Mouse (Mus musculus): Measurements from ENCODE around the gene Ascl2.

The Ascl2 gene

DNA sequence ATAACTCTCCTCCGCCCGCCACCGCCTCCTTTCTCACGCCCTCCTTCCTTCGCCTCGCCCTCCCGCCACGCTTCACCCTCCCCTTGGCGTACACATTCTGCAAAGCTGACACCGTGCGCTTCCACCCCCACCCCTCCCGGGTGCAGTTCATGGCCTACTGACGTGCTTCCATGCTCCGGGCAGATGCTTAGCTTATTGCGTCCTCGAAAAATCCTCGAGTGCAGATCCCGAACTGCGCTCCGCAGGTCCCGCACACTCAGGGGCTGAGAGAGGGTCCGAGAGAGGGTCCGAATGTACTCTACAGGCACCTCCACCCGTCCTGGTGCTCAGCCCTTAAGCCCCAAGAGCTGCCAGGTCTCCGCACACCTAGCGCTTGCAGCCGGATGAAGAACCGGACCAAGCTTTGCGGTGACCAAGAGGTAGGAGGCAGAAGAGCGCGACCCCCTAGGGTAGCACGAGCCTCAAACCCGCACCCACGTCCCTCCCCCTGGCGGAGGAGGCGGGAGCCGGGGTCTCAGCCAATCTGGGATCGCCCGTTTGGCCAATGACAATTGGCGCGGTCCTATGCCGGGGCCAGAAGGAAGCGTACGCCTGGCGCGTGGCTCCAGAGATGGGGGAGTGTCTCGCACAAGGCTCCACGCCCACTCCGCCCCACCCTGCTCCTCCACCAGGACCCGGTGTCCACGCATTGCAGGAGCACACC lies at the start of gene Ascl2:
Ascl2 (minus strand) TSS at position 456 of the 703 bp plus-strand sequence.
- no peak for DNase-seq

DNA sequence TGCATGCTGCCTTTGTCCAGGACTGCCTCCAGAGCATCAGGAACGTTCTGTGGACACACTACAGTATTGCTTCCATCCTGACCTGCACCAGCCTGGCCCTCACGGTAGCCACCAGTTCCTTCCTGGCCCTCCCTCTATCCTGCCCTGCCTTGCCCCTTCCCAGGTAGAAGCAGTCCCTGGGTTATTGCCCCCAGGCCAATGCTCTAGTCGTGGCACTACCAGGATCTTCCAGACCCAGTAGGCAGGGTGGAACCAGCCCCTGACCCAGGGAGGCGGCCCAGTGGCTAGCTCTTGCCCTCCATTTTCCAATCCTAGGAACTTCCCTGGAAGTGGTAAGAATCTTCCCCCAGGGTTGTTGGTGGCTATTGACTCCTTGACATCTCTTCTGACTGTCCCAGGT lies 48.1 kb upstream of the Ascl2 start:
- DNase-seq: no peak

DNA sequence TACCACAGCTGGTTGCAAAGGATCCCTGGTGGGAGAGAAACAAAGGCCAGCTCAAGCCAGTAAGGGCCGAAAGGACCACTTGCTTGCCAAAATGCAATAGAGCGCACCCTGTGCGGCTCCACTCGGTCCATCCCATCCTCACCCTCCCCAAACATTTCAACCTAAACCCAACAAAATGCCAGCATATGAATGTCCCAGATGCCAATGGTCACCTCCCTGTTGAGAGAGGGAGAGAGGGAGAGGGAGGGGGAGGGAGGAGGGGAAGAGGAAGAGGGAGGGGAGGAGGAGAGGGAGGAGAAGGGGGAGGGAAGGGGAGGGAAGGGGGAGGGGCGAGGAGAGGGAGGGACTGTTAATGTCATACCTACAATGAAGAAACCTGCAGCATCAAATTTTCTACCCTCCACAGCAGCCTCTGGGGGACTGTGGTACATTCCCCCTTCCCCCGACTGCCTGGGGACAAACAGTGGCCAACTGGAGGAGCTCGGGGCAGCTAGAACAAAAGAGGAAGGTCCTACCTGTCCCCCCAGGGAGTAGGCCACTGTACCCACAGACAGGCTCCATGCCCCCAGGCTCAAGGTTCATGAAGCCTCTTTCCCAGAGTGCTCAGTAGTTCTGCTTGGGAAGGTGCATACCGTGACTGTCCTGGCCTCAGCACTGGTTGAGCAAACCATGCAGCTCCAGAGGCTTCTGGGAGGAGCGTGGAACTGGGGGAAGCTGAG lies 47.5 kb upstream of the Ascl2 start:
- DNase-seq: no peak

DNA sequence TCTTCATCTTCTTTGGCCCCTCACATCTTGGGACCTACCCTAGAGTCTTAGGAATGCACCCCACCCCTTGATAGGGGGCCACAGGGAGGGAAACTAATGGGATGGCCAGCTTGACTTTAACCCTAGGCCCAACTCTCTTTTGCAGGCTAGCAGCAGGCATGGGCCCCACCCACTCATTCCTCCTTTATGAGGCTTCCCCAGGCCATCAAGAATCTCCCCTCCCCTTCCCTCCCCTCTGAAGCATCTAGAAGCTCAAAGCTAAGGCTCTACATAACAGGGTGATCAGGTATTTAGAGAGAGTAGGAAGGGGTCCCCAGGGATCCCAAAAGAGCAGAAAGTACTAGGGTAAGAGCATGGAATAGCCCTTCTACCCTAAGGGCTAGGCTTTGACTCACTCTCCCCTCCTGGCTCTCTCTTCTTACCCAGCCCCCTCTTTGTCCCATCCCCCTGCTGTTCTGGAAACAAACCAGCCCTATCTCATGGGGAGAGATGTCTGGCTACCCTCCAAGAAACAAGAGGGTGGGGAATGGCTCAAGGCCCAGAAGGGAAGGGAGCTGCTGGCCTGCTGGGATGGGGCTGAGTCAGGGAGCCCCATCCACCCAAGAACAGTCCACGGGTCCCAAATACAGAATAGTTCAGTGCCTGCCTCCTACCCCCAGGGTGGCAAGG lies 46.8 kb upstream of the Ascl2 start:
- DNase-seq: peak; percentile 27

DNA sequence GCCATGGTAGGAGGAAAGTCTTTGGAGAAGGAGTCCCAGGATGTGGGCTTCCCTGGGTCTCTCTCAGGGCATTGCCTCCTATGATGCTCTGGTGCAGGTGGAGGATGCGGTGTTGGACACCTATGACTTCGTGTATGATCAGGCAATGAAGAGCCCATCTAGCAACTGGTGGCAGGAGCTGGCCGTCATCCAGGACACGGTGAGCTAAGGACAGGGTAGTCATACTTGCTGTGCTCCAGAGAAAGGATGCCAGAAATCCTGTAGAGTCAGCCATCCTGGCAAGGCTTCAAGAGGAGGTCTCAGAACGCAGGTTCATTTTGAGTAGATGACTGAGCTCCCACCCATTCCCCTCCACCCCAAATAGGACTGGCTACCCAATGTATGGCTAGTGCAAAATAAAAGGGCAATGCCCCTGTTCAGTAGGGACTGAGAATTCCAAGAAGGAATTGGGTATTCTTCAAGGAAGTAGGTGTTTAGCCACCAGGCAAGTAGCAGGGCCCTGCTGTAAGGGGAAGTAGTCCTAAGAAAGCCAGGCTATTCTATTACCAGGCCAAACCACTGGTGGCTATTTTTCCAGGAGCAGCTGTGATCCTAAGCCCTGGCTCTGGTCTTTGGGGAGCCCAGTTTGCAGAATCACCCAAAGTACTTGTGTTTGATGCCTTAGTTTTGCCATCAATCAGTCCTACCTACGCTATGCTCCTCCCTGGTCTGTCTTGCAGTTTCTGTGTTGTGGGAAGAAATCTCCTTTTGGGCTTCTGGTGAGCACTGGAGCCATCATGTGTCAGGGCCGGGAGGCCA lies 46.0 kb upstream of the Ascl2 start:
- no peak for DNase-seq

DNA sequence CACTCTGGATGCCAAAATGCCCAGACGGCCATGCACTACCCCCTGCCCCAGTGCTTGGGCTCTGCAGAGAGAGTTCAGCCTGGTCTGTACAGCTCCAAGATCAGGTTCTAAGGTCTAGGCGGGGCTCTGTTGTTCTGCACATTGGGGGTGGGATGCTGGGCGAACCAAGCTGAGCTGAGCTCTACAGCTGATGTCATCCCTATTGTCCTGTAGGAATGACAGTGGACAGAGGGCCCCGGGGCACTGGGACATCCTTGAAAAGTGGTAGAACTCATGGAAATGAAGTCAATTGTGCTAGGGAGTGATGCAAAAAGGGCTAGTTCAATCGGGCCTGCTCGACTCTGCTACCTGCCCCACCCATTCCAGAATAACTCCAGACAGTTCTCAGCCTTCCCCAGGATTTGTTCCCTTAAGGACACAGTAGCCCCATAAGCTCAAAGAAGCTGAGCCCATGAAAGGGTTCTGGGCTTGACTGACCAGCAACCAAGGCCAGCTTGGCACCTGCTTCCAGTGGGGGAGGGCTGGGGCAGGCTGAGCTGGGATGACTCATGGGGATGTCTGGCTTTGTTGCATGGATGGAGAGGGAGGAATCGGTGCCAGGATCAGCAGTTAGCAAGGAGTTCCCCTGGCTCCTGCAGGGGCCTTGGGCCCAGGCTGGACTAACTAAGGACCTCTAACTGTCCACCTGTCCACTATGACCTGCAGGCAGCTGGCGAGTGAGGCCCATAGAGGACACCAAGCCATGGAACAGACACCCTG lies 44.5 kb upstream of the Ascl2 start:
- DNase-seq: peak; percentile 75

DNA sequence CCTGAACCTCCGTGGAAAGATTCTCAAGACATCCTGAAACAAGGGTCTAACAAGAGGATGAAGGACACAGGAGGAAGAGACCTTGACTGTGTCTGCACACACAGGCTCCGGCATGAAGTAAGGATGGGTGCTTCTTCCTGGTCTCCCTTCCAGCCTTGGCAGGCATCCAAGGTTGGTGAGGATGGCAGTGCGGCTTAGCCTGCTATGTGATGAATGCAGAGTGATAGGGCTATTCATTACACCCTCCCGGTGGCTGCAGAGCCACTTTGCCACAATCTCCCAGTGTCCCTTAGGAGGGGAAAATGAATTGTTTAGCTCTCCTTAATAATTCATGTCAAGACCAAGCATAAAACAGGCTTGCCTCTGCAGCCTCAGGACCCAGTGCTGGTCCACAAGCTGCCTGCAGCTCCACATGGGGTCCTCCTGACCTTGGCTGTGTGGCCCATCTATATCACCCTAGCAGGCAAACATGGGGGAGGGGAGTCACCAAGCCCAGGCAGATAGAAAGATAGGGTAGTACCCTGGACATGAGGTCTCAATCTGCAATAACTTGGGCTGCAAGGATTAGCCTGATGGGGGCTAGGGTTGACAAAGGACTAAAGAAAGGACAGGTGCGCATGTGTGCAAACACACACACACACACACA lies 43.3 kb upstream of the Ascl2 start:
- no peak for DNase-seq

DNA sequence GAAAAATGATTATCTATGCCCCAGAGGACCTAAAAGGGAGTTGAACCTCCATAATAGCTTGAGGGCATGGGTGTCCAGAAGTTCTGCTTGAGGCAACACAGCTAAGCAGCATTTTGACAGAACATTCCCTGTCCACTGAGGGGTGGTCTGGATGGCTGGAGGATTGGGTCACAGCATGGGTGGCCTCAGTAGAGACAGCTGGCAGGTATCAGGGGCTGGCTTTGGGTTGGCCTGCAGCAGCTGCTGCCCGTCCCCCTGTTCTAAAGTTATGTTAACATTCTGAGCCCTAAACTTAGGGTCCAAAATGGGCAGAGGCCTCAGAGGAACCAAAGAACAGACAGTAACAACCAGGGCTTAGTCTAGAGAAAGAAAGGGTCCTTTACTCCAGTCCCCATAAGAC lies 42.2 kb upstream of the Ascl2 start:
- no peak for DNase-seq

DNA sequence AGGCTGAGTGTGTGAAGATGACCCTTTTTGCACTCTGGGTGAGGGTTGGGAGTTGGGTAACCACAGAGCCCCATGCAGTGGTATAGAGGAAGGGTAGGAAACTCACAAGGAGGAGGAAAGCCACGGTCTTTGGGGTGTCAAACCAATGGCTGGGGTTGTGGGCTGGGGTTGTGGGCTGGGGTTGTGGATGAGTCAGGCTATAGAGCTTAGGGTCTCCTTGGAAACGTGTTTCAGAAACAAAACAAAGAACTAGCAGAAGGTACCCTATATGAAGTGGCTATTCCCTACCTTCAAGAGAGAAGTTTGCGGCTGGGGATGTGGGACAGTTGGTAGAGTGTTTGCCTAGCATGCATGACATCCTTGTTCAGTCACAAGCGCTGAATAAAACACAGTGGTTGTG lies 40.9 kb upstream of the Ascl2 start:
- DNase-seq: no peak

DNA sequence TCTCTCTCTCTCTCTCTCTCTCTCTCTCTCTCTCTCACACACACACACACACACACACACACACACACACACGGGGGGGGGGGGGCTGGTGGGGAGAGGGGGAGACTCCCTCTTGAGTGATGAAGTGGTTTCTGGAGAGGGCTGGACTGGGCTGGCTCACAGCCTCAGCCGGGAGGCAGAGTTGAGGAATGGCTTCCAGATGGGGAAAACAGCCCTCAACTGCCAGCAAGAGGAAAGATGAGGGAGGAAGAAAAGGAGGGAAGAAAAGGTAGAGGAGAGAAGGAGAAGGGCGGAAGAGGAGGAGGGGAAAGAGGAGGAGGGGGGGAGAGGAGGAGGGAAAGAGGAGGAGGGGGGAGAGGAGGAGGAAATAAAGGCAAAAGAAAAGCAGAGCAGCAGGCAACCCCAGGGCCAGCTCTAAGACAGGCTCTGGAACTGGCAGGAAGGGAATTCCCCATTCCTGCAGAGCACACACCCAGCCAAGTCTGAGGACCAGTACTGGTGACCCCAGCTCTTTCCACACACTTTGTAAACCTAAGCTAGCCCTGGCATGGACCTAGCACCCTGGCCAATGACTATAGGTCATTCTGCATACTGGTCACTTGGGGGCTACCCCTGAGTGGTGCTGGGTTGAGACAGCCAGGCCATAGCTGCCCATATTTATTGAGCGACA lies 40.1 kb upstream of the Ascl2 start:
- DNase-seq: no peak

DNA sequence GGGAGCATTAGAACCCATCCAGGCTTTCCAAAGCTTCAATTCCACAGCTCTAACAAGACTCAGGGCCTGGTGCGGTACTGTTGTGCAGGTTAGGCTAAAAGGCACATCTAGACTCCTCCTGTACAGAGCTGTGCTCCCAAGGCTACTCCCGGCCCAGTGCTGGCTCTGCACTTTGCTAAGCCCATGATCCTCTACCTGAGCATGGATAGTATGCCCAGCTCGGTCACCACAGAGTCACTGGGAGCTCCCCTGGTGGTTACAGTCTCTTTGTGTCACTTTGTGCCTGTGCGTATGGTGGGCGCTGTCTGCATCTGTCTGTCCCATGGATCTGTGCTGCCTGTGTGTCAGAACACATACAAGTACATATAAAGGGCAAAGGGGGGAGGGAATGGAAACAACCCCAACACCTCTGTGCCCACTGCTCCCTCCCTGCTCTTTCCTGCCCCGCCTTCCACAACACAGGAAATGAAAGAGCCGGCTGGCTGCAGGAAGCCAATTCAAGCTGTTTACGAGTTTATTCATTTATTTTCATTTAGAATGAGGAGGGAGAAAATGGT lies 39.4 kb upstream of the Ascl2 start:
- no peak for DNase-seq

DNA sequence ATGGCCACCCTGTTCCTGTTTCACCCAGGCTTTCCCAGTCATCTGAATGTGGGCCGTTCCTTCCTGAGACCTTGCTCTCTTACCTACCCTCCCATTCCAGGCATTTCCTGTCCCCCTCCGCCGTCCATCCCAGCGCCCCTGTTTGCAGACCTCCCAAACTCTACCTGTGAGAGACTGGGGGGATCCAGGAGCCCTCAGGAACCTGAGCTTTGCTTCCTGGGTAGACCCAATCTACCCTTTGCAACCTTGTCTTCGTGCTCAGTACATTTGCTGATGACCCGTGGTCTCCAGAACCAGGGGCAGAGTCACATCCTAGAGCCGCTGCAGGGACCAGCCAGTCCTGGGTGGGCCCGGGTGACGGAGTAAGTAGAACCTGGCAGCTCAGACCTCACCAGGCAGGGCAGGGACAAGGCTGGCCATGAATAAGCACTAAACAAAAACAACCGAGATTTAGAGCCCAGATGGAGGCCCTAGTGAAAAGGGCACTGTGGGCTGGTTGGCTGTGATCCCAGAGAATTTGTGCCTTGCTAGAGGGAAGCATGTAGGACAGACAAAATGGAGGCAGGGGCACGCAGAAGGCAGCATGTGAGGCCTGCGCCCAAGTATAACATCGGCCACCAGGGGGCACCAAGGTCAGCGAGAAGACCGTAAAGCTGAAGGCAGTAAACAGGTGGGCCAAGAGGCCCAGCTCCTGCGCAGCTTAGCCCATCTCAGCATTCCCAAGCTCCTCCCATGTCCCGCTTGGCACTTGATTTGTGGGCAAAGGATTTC lies 38.7 kb upstream of the Ascl2 start:
- DNase-seq: peak; percentile 78

DNA sequence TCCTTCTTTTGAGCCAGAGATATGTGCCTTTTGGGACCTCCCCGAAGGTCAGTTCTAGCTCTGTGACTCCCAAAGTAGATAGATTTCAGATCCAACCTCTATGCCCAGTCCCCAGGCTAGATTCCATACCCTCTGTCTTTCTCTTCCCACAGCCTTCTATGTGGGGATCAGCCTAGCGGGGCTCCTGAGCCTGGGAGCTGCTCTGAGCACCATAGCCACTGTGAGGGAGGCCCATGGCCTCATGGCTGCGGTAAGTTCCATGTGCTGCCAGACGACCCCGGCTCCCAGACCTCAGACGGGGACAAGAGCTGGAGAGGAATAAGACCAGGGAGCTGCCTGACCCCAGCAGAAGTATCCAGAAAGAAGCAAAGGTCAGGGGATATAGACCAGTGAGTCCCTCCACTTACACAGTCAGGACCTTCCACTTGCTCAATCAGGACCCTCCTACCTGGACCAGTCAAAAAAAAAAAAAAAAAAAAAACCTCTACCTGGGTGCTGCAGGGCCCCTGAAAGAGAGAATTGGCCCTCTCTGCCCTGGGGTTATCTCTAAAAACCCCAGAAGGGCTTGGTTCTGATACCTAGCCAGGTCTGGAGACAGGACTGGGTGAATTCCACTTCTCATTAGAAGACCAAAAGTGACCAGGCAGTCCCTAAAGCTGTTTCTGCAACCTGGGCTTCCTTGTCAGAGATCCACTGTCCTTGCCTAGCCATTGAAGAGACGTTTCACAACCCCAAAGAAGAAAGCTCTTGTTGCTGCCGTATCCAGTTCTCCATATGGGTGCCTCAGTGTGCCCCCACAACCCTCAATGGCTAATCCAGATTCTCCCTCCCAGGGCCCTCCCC lies 37.9 kb upstream of the Ascl2 start:
- DNase-seq: no peak

DNA sequence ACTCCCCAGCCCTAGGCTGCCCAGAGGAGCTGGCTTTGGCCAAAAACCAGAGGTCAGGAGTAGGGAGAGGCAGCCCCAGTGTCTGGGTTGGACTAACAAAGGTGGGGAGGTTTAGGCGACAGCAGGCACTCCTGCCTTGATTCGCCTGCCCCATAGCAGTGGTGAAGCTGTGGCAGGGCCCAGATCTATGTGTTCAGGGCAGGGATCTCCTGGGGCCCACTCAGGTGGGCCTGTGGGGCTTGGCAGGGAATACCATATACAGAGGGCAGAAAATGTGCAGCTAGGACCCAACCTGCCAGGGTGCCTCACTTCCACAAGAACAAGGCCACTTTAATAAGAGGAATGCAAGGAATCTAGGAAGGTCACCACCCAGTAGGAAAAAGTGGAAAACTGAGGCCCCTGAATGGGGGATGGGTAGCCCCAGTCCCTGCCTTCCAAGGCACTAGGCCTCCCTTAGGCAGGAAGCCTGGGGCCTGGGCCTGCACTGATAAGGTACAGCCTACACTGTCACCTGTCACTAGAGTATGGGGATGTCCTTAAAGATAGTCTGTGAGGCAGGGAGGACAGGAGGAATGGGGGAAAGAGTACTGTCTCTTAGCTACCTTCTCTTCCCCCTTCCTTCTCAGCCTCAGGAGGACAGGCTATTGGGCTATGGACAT lies 37.2 kb upstream of the Ascl2 start:
- DNase-seq: no peak

DNA sequence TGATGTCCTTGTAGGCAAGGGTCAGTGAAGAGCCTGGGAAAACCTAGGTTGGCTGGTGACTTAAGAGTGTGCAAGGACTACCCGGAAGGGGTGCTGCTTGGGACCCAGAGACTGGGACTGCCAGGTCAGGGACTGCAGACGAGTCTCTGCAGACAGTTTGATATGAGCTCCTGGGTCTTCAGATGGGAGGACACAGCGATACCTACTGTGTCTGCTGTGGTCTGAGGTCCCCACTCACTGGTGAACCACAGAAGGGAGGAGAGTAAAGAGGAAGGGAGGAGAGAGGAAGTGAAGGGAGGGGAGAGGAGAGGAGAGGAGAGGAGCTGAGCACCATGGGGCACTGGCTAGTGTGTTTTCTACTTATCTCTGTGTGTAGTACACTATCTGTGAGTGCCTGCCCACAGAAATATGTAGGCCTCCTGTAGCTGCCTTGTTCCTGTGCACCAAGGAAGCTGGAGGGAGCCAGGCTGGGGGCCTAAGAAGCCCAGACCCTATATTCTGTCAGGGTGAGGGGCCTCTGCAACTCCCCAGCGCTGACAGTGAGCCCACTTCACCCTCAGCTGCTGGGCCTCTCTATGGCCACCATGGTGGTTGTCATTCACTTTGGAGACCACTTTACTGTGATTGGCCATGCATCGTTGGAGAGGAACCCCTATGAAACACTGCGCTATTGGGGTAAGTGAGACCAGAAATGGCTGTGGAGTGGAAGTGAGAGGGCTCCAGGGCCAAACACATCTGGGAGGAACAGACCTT lies 36.5 kb upstream of the Ascl2 start:
- DNase-seq: no peak

DNA sequence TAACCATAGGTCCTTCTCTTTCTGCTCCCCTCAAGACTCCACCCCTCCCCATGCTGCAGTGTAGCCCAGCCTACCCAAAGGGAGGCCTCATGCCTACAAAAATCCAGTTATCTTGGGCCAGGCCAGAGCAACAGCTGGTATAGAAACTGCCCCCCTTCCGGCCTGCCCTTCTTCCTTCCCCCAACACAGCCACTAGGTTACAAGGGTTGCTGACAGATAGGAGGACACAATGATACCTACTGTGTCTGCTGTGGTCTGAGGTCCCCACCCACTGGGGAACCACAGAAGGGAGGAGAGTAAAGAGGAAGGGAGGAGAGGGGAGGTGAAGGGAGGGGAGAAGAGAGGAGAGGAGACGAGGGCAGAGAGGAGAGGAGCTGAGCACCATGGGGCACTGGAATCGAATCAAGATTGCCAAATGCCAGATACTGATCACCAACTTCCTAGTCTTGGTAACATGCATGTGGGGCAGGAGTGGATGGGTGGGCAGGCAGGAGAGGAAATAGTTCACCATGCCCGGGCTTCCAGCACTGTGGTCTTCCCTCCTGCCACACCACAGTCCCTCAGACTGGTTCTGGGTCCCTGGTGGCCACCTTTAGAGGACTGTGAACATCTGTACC lies 35.8 kb upstream of the Ascl2 start, which contains the start of gene Tspan32:
Tspan32 (plus strand) TSS at position 320 of the 617 bp plus-strand sequence.
- no peak for DNase-seq

DNA sequence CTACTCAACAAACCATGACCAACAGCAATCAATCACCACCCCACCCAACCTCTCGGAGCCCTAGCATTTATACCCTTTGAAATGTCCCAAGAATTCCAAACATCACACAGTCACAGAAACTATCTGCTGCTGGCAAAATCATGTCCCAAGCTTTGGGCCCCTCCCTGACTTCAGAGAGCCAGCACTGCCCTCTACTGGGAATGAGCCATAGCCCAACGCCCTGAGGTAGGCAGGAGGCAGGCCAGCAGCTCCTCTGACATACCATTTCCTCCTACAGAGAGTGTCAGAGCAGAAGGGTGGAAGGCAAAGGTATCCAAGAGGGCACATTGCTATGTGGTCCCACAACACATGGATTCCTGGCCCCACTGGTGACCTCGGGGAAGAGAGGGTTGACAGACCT lies 33.6 kb upstream of the Ascl2 start:
- no peak for DNase-seq
